Mouse (Mus musculus) layer of hippocampus, adult 9-10 months (tissue): ENCODE measurements around the gene Cldn34b1.
"Not testable (repeated sequence)": the region's sequence is repeated elsewhere in the genome, so short reads cannot be mapped to it uniquely, and the experiment has no call there.

Experiments used
- DNase-seq: peaks from one replicate; pipeline ENCODE4 v3.0.0; 2022; ENCODE audit warnings: low spot score

Gene Cldn34b1

DNA sequence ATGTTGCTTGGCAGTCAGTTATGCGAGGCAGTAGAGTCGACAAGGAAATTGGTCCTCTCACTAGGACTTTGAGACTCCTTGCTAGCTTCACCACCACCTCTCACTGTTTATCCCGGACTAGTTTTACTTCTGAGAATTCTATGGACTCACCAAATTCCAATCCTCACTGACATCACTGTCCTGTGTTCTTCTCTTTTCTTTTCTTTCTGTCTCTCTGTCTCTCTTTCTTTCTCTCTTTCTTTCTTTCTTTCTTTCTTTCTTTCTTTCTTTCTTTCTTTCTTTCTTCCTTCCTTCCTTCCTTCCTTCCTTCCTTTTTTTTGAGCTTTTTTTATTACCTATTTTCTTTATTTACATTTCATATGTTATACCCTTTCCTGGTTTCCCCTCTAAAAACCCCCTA is at the start of gene Cldn34b1:
TSS of gene Cldn34b1 (minus strand) at position 101 of the 400 bp plus-strand sequence.
- DNase-seq = not testable (repeated sequence)

DNA sequence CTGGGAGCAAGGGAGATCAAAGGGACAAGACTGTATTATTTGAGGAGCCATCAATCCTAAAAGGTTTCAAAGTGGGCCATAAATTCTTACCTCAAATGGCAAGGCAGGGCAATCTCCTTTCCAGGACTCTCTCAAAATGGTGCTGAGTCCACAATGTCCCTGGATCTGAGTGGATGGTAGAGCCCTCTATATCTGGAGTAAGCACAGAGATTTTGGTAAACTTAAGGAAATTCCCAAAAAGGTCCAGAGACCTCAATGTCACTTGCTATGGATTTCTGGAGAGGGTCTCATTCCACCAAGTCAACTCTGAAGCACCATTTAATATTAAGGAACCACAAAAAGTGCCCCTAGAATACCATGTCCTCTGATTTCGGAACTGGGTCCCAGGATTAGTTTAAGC is 45.8 kb upstream of the Cldn34b1 start, which contains the start of gene Magea6:
TSS of gene Magea6 (minus strand) at position 101 of the 400 bp plus-strand sequence.
- not testable (repeated sequence) for DNase-seq
